Mouse (Mus musculus) forebrain, postnatal 0 days (tissue): ENCODE measurements around the gene Lig1. TPM values are rescaled to one million over a fixed set of nuclear protein-coding genes. Genes with fewer than 3 reads are reported as not detected.

Experiments
- ATAC-seq: fragments of 200-750 bp; cut with Nextera tagmentation; 2 replicates; pipeline ENCODE4 v1.8.0; 2017; ENCODE audit warnings: mild to moderate bottlenecking, moderate library complexity
- DNase-seq: peaks from one replicate; pipeline ENCODE4 v3.0.0-alpha.2; 2015
- H3K27ac ChIP-seq: fragments of 300-500 bp; sonication (generic); 2 replicates; pipeline ENCODE4 v1.5.1; 2014; ENCODE audit warnings: low read depth, mild to moderate bottlenecking, antibody characterized with exemption, low read length, moderate library complexity, mixed read lengths
- H3K27me3 ChIP-seq: fragments of 300-500 bp; sonication (generic); 2 replicates; pipeline ENCODE4 v1.6.1; 2014; ENCODE audit warnings: mild to moderate bottlenecking, low read length, mixed read lengths; ENCODE audit not compliant: insufficient read depth
- H3K36me3 ChIP-seq: fragments of 300-500 bp; sonication (generic); 2 replicates; pipeline ENCODE4 v1.6.1; 2014; ENCODE audit warnings: mild to moderate bottlenecking, moderate library complexity; ENCODE audit not compliant: insufficient read depth
- H3K4me1 ChIP-seq: fragments of 300-500 bp; sonication (generic); 2 replicates; pipeline ENCODE4 v1.6.1; 2014; ENCODE audit warnings: antibody characterized with exemption; ENCODE audit not compliant: insufficient read depth
- H3K4me2 ChIP-seq: fragments of 300-500 bp; sonication (generic); 2 replicates; pipeline ENCODE4 v1.6.1; 2014; ENCODE audit warnings: low read depth, mild to moderate bottlenecking, moderate library complexity
- H3K4me3 ChIP-seq: fragments of 300-500 bp; sonication (generic); 2 replicates; pipeline ENCODE4 v1.5.1; 2014; ENCODE audit warnings: low read depth, low read length, mixed read lengths
- H3K9ac ChIP-seq: fragments of 300-500 bp; sonication (generic); 2 replicates; pipeline ENCODE4 v1.6.1; 2014; ENCODE audit warnings: mild to moderate bottlenecking
- H3K9me3 ChIP-seq: fragments of 300-500 bp; sonication (generic); 2 replicates; pipeline ENCODE4 v1.6.1; 2016; ENCODE audit warnings: low read length
- CTCF ChIP-seq: sonication (generic); IDR thresholded peaks from 2 replicates; pipeline ENCODE4 v1.5.1; 2016; ENCODE audit warnings: antibody characterized with exemption, control low read depth, low read depth
- WGBS: fragments of 180-500 bp; shearing (Covaris S2); extraction: QIAGEN DNeasy Blood & Tissue Kit; methylation state at CpG from one replicate; pipeline ENCODE4 v1.1.7; 2014; 5-methylcytosine and 5-hydroxymethylcytosine counted together
- polyA plus RNA-seq: library from polyadenylated mRNA; unstranded; fragments of >200 nt; fragmentation: Nextera tagmentation; extraction: Ambion mirVana; gene quantifications from 2 replicates; pipeline ENCODE4 v1.2.1, GENCODE M21; 2015
- total RNA-seq: library from RNA; depleted of rRNA; stranded (reverse); fragments of >200 nt; gene quantifications from 2 replicates; pipeline ENCODE4 v1.2.3, GENCODE M21; 2014; rRNA removed

Lig1 gene
- total RNA-seq = 9.6 and 10.3 TPM in 2 replicates
- polyA plus RNA-seq = 20.3 and 26.2 TPM in 2 replicates

- no peak for TF ChIP-seq CTCF
- Histone ChIP-seq H3K4me1 (peaks cover 5% of the 10 kb centered on the region), H3K9ac (peak within 1 kb of the TSS; percentile 79), H3K4me2 (peak within 1 kb of the TSS; percentile 75), H3K27me3 (no peaks in the 10 kb centered on the region), H3K4me3 (peak within 1 kb of the TSS; percentile 50), H3K27ac (peak within 1 kb of the TSS; percentile 71; the same call in 1 of the 2 replicates), H3K36me3 (peaks cover 18% of the 10 kb centered on the region), H3K9me3 (no peaks in the 10 kb centered on the region)
- 98% methylated on average over 16 of the region's 16 CpGs for WGBS
- DNase-seq = no peak
- ATAC-seq = no peak
These were observed at the start of gene Lig1 for GRCm38 (mm10) chr7:13277081-13277480. Gene Lig1 (plus strand): TSS chr7:13277283.

- ATAC-seq = peak; percentile 36
- DNase-seq = no peak
- whole genome bisulfite sequencing = 55% methylated on average over 50 of the region's 50 CpGs
These were observed 16.1 kb upstream of the Lig1 start for GRCm38 (mm10) chr7:13260746-13261700.

GRCm38 (mm10) chr7:13263851-13264250 is 13.2 kb upstream of the Lig1 start:
- 87% methylated on average over 5 of the region's 5 CpGs for WGBS
- DNase-seq = no peak
- no peak overlapping the region for H3K27ac ChIP-seq
- TF ChIP-seq CTCF = no peak
- no peak overlapping the region for H3K9ac ChIP-seq
- H3K9me3 ChIP-seq = no peaks in the 10 kb centered on the region
- ATAC-seq = 0 out of 2 replicates have a peak, but pooled peaks have one; percentile 30
- H3K36me3 ChIP-seq = peaks cover 8% of the 10 kb centered on the region
- H3K4me2 ChIP-seq = no peak overlapping the region
- H3K27me3 ChIP-seq = no peaks in the 10 kb centered on the region
- no peak overlapping the region for H3K4me3 ChIP-seq
- no peaks in the 10 kb centered on the region for H3K4me1 ChIP-seq

More at GRCm38 (mm10) chr7:13260746-13261700, 16.1 kb upstream of the Lig1 start:
- Histone ChIP-seq H3K9ac (no peak overlapping the region), H3K27ac (no peak overlapping the region), H3K27me3 (no peaks in the 10 kb centered on the region), H3K4me1 (no peaks in the 10 kb centered on the region), H3K4me3 (no peak overlapping the region), H3K36me3 (peaks cover 8% of the 10 kb centered on the region), H3K9me3 (no peaks in the 10 kb centered on the region), H3K4me2 (peak overlapping the region; percentile 15)
- TF ChIP-seq CTCF = no peak

DNA sequence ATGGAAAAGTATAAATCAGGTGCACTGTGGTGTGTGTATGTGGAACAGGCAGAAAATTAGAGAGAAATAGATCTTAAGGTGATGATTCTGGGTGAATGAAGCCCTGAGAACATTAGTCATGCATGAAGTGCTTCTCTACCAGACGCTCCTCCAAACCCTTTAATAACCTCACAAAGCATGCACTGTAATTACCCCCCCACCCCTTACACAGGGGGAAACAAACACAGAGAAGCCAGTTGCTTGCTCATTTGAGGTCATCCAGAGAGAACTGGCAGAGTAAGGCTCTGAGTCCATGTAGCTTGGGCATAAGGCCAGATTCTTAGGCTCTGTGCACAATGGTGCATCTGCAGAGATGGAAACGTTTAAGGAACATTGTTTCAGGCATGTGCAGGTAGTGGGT is 12.7 kb upstream of the Lig1 start:
- Histone ChIP-seq H3K4me1 (no peaks in the 10 kb centered on the region), H3K27ac (no peak overlapping the region), H3K27me3 (no peaks in the 10 kb centered on the region), H3K9me3 (no peaks in the 10 kb centered on the region), H3K36me3 (peaks cover 8% of the 10 kb centered on the region), H3K4me2 (no peak overlapping the region), H3K9ac (no peak overlapping the region), H3K4me3 (no peak overlapping the region)
- TF ChIP-seq CTCF = no peak
- DNase-seq = peak; percentile 4
- ATAC-seq = peak; percentile 45
- 17% methylated on average over 2 of the region's 2 CpGs for WGBS

- ATAC-seq (no peak), DNase-seq (no peak)
- Histone ChIP-seq H3K4me3 (no peak overlapping the region), H3K9me3 (no peaks in the 10 kb centered on the region), H3K27ac (no peak overlapping the region), H3K9ac (no peak overlapping the region), H3K36me3 (peaks cover 2% of the 10 kb centered on the region), H3K4me1 (no peaks in the 10 kb centered on the region), H3K4me2 (no peak overlapping the region), H3K27me3 (no peaks in the 10 kb centered on the region)
- 92% methylated on average over 4 of the region's 4 CpGs for WGBS
- TF ChIP-seq CTCF = no peak
These were observed 8.3 kb upstream of the Lig1 start for GRCm38 (mm10) chr7:13268749-13269260.

- H3K9me3 ChIP-seq = no peaks in the 10 kb centered on the region
- peaks cover 4% of the 10 kb centered on the region for H3K36me3 ChIP-seq
- no peak overlapping the region for H3K27ac ChIP-seq
- H3K9ac ChIP-seq = no peak overlapping the region
- no peak overlapping the region for H3K4me2 ChIP-seq
- no peak overlapping the region for H3K4me3 ChIP-seq
- DNase-seq (no peak), ATAC-seq (no peak)
- WGBS = 78% methylated on average over 11 of the region's 11 CpGs
- no peaks in the 10 kb centered on the region for H3K4me1 ChIP-seq
- TF ChIP-seq CTCF = no peak
- H3K27me3 ChIP-seq = no peaks in the 10 kb centered on the region
These were observed 7.7 kb upstream of the Lig1 start for GRCm38 (mm10) chr7:13269394-13269793.

DNA sequence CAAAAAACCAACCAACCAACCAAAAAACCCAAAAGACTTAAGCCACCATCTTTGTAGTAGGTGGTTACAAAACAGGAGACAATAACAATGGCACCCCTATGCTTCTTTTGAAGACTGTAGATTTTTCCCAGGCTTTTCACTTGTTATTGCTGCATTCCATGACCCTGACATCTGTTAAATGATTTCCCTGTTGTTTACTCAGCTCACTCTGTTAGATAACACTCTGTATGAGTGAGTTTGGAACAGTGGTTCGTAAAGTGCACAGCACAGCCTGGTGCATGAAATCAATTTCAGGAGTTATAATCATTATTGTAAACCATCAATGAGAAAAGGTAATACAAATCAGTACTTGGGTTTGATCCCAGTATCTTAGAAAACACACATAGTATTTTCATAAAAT is 5.4 kb upstream of the Lig1 start:
- Histone ChIP-seq H3K36me3 (peaks cover 18% of the 10 kb centered on the region), H3K4me3 (no peak overlapping the region), H3K4me1 (no peaks in the 10 kb centered on the region), H3K4me2 (no peak overlapping the region), H3K27ac (no peak overlapping the region), H3K9ac (no peak overlapping the region), H3K9me3 (no peaks in the 10 kb centered on the region), H3K27me3 (no peaks in the 10 kb centered on the region)
- no peak for ATAC-seq
- DNase-seq = no peak
- TF ChIP-seq CTCF = no peak
- 93% methylated on average over 1 of the region's 1 CpGs for WGBS
